9 mouse cellular contexts compared by ENCODE assay signal in genomic region chr9:105554439-105554807, GRCm38 (mm10). TPM values are rescaled to one million over a fixed set of nuclear protein-coding genes. Genes with fewer than 3 reads are reported as not detected.
DNase-seq lines count a peak whose midpoint lies in the region; ATAC-seq lines count a peak whose summit lies in the region.
"Had no signal": no experiment of that assay in that cellular context is flagged by ENCODE, and none has a peak within 500 bp of the region (broad histone marks: within the 10 kb centered on the region; RNA-seq: fewer than 3 reads in every experiment).

No protein-coding gene starts in this region.

- H3K9ac ChIP-seq in forebrain, embryonic 16.5 days (replicated peaks; ENCODE audit: low read depth, low read length): peak overlapping the region; percentile 2; the same call in 1 of the 2 replicates
- no peak overlapping the region for H3K9ac ChIP-seq in limb, embryonic 12.5 days (replicated peaks)

- WGBS in forebrain, embryonic 16.5 days: 41% methylated on average over 7 of the region's 7 CpGs
- 67% methylated on average over 7 of the region's 7 CpGs for WGBS in limb, embryonic 12.5 days

- H3K4me1 ChIP-seq in megakaryocyte, embryonic 14.5 days: peaks cover 85% of the 10 kb centered on the region
- peaks cover 17% of the 10 kb centered on the region for H3K4me1 ChIP-seq in forebrain, embryonic 16.5 days (replicated peaks; ENCODE audit: control insufficient read depth, insufficient read depth, low read length)
- H3K4me1 ChIP-seq in limb, embryonic 12.5 days (replicated peaks): peaks cover 13% of the 10 kb centered on the region

- H3K27ac ChIP-seq in forebrain, embryonic 16.5 days (ENCODE audit: low read length): no peak overlapping the region
- H3K27ac ChIP-seq in limb, embryonic 12.5 days: no peak overlapping the region

- H3K4me3 ChIP-seq in megakaryocyte, embryonic 14.5 days (replicated peaks): peak overlapping the region; percentile 80
- H3K4me3 ChIP-seq in forebrain, embryonic 16.5 days (replicated peaks; ENCODE audit: low read length): no peak overlapping the region
- peak overlapping the region; percentile 26; the same call in 1 of the 2 replicates for H3K4me3 ChIP-seq in limb, embryonic 12.5 days (replicated peaks)

- H3K36me3 ChIP-seq in megakaryocyte, embryonic 14.5 days (replicated peaks; ENCODE audit: low read length): peaks cover 29% of the 10 kb centered on the region
- H3K36me3 ChIP-seq in forebrain, embryonic 16.5 days (ENCODE audit: control insufficient read depth, insufficient read depth): no peaks in the 10 kb centered on the region
- no peaks in the 10 kb centered on the region for H3K36me3 ChIP-seq in limb, embryonic 12.5 days

- H3K4me2 ChIP-seq in forebrain, embryonic 16.5 days (ENCODE audit: low read length): peak overlapping the region; percentile 35
- peak overlapping the region; percentile 55 for H3K4me2 ChIP-seq in limb, embryonic 12.5 days

- H3K9me3 ChIP-seq in megakaryocyte, embryonic 14.5 days: no peaks in the 10 kb centered on the region; the same call in 1 of the 2 replicates
- no peaks in the 10 kb centered on the region for H3K9me3 ChIP-seq in forebrain, embryonic 16.5 days (ENCODE audit: control insufficient read depth, low read length)
- no peaks in the 10 kb centered on the region for H3K9me3 ChIP-seq in limb, embryonic 12.5 days

- no peak for DNase-seq in adrenal gland, postnatal 4 days (ENCODE audit: low spot score in 2 of 2)
- no peak for DNase-seq in adrenal gland, adult 18-20 months (ENCODE audit: low spot score in 2 of 2)
- no peak for DNase-seq in frontal cortex, postnatal 10 days (ENCODE audit: low spot score in 2 of 2)
- DNase-seq: right cerebral cortex, postnatal 4 days; thymus, postnatal 36 days had no signal

- no peak for ATAC-seq in megakaryocyte, adult 5-6 weeks (ENCODE audit: poor library complexity, severe bottlenecking)
- peak; percentile 20; the same call in 1 of the 2 replicates for ATAC-seq in forebrain, embryonic 16.5 days
- no peak; the same call in 1 of the 2 replicates for ATAC-seq in limb, embryonic 12.5 days (ENCODE audit: insufficient number of reproducible peaks, insufficient read depth, low FRiP score, low TSS enrichment, low read depth)

- no peaks in the 10 kb centered on the region for H3K27me3 ChIP-seq in megakaryocyte, embryonic 14.5 days (replicated peaks)
- H3K27me3 ChIP-seq in forebrain, embryonic 16.5 days (replicated peaks; ENCODE audit: control insufficient read depth, insufficient read depth, low read length): no peaks in the 10 kb centered on the region
- peaks cover 8% of the 10 kb centered on the region for H3K27me3 ChIP-seq in limb, embryonic 12.5 days

RNA-seq across cellular contexts. Expression of gene Atp2c1, which starts 27.3 kb away (rescaled TPM):
- 4.5 TPM in 1 of 2 replicates, not detected in the other for polyA plus RNA-seq in megakaryocyte, embryonic 14.5 days (2012; ENCODE audit: insufficient read depth, low replicate concordance)
- 65.5 and 71.0 TPM in 2 replicates for total RNA-seq in megakaryocyte, adult 5-6 weeks (2015)
- total RNA-seq in megakaryocyte, adult 5-6 weeks (2017): 159 and 166 TPM in 2 replicates
- polyA plus RNA-seq in forebrain, embryonic 16.5 days (2015; fragmentation: Nextera tagmentation; extraction: Ambion mirVana): 90.1 and 96.2 TPM in 2 replicates
- 59.7 TPM in 2 replicates for polyA plus RNA-seq in limb, embryonic 12.5 days (2016; fragmentation: Nextera tagmentation; extraction: Ambion mirVana)
- 10 to 100 TPM; 55.2 to 68.1 TPM for total RNA-seq in adrenal gland, postnatal 4 days (2021)
- total RNA-seq in adrenal gland, adult 18-20 months (2021): 10 to 100 TPM; 88.5 to 89.7 TPM
